Mouse (Mus musculus): ENCODE measurements at regions not wholly inside any gene's neighbourhood (a gene's known extent, or its start where the extent isn't known, plus 50 kb on each side); places are given as distances from the start of the nearest gene placed in this dataset.

DNA sequence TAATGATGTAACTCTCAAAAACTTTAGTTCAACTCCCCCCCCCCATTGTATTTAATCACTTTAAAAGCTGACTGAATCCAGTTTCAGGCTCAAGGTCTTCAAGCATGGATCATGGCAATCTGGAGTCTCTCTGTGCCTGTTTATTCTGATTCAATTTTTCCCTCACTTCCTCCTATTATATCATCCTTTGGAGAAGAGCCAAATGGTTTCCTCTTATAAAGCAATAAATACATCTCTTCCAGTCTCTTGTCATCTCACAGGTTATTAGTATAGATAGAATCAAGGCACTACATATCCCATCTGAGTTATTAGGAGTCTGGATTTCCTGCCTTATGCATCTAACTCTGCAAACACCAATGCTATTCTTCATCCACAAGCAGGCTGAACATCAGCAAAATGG lies 530.2 kb upstream of the Pdcd1 start:
- DNase-seq = no peak

DNA sequence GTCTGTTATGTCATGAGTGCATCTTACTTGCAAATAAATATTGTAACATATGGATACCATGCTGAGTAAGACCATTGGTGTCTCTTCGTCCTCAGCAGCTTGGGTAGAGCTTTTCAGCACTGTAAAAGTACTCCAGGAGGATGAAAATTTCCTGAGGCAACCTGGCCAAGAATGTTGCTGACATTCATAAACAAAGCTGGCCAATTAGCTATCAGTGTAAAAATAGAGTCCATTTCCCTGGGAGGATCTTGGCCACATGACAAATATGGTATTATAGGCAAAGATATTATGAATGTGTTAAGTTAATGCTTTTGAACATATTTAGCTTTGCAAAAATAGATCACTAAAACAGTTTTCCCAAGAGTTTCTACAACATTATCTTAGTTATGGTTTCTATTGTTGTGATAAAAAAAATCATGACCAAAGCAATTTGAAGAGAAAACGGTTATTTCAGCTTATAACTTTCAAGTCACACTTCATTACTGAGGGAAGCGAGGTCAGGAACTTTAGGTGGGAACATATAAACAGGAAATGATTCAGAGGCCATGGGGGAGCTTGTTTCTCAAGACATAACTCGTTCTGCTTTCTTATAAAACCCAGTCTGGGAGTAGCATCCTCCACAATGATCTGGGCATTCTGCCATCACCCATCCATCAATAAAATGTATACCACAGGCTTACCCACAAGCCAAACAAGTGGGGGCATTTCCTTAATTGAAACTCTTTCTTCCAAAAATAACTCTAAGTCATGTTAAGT lies 529.5 kb upstream of the Pdcd1 start:
- no peak for DNase-seq

- no peak for DNase-seq
Observed at GRCm38 (mm10) chr1:94532773-94533541, 480.6 kb upstream of the Pdcd1 start.

- no peak for DNase-seq
Observed at GRCm38 (mm10) chr1:94504080-94504520, 451.7 kb upstream of the Pdcd1 start.

DNA sequence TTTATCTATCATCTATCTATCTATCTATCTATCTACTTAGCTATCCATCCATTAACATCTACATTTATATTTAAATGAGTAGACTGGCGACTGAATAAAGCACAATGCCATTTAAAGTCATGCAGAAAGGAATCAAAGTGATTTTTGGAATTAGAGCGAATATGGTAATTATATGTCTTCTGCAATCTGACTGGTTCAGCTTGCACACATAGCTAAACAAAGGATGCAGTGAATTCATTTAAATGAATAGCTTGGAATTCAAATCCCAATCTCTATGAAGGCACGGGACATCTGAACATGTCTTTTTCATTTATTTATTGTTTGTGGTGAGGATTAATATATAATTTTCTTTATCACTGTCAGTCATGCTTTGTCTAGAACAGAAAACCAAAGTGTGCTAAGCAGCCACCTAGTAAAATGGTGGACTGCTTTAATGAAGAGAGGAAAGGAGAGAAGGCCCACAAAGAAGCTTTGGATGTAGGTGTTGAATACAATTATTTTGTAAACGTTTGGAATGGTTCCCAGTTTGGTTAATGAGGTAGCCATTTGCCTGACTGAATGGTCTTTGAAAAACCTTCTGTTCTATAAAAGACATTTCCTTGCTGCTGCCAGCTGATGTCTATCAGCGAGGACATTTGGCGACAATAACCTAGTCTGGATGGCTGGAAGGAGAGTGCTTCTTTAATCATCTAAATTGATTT lies 451.2 kb upstream of the Pdcd1 start:
- no peak for DNase-seq

DNA sequence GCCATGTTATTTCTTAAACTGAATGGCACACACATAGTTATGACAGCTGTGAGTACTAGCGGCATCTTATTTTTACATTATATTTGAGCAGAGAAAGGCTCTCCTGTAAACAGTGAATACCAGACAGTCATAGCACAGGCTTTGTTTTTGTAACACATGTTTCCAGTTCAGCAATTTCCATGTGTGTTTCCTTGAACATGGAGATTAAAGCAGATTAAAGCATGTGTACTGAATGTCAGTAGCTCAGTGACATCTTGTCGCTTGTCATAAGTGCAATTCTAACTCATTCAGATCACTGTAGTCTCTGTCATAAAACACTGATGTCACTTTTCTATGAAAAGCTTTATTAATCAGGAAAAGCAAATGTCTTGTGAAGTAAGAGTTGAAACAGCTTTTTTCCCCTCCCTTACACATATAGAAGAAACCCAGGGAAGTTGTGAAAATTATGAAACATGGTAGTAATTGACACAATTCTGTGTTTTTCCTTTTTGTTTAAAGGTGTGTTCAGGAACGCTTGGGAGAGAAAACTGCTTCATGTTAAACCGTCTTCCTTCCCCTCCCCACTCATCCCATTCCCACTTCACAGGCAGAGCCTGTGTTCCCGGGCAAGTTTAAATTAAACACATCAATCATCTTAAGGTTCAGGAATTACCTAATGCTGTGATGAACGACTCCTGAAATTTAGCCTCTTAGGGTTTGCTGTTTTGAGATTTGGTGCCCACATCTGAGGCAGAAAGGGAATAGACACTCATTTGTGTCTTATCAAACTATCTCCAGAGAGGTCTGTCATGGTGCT lies 449.9 kb upstream of the Pdcd1 start:
- no peak for DNase-seq

GRCm38 (mm10) chr1:94496992-94497391 lies 444.6 kb upstream of the Pdcd1 start:
- DNase-seq = no peak

DNA sequence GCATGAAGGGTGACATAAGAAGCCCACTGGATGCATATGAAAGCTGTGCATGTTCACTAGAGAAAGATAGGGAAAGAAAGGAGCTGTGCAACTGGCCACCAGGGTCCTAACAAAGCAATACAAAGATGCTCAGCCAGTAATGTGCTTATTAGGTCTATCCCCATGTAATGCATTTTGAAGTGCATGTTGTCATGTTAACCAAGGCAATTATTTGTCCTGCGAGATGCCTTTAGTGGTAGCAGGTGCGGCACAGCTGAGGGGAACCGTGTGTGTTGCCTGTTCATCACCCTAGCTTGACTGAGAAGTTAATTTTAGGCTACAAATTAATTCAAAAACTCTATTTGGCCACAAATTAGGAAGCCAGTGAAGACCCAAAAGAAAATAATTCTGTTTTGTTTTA lies 444.0 kb upstream of the Pdcd1 start:
- DNase-seq = no peak

GRCm38 (mm10) chr1:94487062-94487461 lies 434.7 kb upstream of the Pdcd1 start:
- no peak for DNase-seq

DNA sequence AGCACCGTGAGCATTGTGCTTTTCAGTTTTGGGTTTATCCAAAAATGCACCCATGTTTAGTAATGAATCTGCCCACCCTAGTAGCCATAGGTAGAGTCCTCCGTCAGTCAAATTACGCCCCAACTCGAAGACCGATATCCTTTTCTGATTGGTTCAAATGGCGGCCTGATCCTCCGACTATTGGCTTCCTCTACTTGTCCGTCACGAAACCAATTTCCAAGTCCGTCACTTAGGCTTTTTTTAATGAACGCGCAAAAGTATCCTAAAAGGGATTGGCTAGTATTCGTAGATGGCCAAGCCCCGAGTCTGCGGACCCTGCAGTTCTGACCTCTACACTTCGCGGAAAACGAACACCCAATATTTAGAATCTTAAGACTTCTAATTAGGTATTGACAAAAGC lies 417.5 kb upstream of the Pdcd1 start:
- peak; percentile 6 for DNase-seq

DNA sequence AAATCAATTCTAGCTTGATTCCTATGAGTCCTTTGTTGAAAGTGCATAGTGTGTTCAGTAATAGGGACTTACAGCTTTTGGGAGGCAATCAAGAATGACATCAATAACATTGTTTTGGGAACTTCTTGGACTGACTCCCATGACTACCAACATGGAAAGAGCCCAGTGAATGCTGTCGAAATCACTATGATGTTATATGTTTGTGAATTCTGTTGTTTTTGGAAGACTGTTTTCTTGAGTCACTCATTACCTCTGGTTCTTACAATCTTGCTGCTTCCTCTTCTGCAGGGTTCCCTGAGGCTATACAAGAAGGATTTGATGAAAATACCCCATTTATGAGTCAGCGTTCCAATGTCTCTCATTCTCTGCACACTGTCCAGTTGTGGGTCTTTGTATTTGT lies 371.4 kb upstream of the Pdcd1 start:
- DNase-seq = no peak

DNA sequence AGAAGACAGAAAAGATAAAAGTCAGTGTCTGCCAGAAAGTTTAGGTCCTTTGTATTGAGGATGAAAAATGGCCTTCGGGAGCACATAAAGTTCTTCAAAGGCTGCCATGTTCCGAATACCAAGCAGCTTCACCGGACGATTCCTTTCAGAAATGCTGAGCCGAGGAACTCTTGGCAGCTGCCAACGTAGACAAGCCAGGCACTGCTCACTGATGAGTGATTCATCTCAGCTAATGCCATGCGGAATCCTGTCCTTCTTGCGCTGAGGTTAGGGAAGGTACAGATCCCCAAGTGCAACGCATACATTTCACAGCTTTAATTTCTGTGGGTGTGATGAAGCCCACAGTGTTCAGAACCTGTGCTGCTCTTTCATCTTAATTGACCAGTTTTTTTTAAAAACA lies 360.7 kb upstream of the Pdcd1 start:
- no peak for DNase-seq

GRCm38 (mm10) chr1:94366606-94367005 lies 314.3 kb upstream of the Pdcd1 start:
- DNase-seq = no peak

DNA sequence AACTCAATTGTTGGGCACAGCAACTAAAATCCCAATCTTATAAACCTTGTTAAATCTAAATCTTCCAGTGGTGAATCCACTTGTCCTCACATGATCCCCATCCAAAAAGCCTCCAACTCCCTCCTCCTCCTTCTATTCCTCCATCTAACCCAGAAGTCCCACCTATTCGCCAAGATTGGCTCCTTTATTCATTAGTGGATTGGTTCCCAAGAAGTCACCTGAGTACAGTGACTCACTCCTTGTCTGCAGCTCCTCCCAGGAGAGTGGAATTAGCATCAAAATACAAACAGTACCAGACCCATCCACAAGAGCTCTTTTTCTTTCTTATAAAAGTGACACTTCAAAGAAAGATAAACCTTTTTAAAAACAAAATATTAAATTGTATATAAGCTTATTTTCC lies 304.6 kb upstream of the Pdcd1 start:
- no peak for DNase-seq

GRCm38 (mm10) chr1:94355873-94356272 lies 303.5 kb upstream of the Pdcd1 start:
- no peak for DNase-seq

DNA sequence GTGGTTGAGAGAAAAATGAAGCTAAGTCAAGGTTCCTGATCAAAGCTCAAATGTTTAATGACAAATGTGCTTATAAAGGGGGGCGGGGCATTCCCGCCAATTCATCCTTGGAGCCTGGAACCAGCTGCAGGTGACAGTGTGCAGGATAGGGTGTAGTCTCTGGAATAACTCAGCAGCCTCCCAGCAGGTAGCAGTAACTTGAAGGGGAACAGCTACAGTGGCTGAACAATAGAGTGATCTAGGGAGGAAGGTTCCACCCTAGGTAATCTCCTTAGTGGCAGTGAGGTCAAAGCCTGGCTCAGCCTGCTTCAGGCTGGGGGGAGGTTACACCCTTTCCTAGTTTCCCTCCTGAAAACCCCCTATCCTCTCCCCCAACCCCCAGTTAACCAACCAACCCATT lies 290.2 kb upstream of the Pdcd1 start:
- DNase-seq = no peak

DNA sequence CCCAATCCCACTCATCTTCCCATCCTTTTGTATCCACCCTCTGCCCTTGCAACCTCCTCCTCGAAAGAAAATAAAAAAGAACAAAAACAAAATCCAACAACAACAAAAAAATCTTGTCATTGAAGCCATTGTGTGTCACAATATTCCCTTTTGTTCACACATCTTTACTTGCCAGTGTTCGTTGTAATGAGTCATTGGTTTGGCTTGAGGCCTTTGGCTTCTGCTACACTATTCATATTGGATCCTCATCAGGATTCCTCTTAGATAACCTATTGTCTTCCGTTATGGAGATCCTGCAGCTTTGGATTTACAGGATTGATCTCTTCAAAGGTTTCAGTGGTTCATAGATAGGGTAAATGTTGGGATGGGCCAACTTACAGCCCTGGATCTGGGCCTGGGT lies 288.9 kb upstream of the Pdcd1 start:
- DNase-seq = no peak

GRCm38 (mm10) chr1:94318029-94318428 lies 265.7 kb upstream of the Pdcd1 start:
- no peak for DNase-seq

- DNase-seq = no peak
Observed at GRCm38 (mm10) chr1:94298395-94298794, 246.0 kb upstream of the Pdcd1 start.

- DNase-seq = no peak
Observed at GRCm38 (mm10) chr1:94272569-94272968, 220.2 kb upstream of the Pdcd1 start.

- no peak for DNase-seq
Observed at GRCm38 (mm10) chr1:94263313-94263712, 211.0 kb upstream of the Pdcd1 start.

GRCm38 (mm10) chr1:94235426-94235825 lies 183.1 kb upstream of the Pdcd1 start:
- no peak for DNase-seq

DNA sequence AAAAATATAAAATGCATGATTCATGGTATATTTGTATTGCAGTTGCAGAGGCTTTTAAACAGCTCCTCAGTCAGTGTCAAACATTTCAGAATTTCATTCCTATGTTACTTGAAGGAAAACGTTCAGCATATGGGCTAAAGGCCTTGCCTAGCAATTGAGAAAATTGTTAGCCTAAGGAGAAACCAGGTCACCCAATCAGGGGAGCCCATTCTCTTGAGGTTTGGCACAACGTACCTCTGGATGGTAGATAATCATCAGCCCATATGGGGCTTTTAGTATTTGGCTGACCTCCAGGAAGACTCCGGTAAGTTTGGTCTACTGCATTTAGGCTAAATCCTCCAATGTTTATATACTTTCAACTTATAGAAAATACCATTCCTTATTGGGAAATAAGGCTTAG lies 168.7 kb upstream of the Pdcd1 start:
- no peak for DNase-seq

Data from thymus, postnatal 14 days (tissue).